ENCODE assay signal across 21 mouse cellular contexts in the genomic region with DNA sequence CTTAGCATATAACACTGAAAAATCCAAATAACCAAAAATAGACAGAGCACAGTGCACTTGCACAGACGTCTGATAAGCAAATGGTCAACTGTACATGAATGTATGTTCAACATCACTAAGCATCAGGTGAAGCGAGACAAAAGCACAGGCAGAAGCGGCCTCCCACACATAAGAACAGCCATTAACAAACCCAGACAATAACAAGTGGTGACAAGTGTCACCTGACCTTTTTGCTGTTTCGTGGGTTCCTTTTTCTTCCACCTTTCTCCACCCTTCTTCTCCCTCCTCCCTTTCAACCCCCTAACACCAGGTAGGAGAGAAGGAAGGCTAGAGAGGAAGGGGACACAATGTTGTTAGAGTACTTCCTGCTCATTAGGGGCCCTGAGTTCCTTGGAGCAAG.
"Had no signal": no experiment of that assay in that cellular context is flagged by ENCODE, and none has a peak within 500 bp of the region (broad histone marks: within the 10 kb centered on the region; RNA-seq: fewer than 3 reads in every experiment).

No protein-coding gene starts in this region.

- H3K27ac ChIP-seq: kidney, postnatal 0 days; layer of hippocampus, adult 2 months; liver, embryonic 13.5 days; midbrain, embryonic 10.5 days; midbrain, embryonic 13.5 days; neural tube, embryonic 13.5 days; stomach, embryonic 15.5 days had no signal

- H3K27me3 ChIP-seq: liver, embryonic 13.5 days; megakaryocyte, embryonic 14.5 days; midbrain, embryonic 13.5 days; neural tube, embryonic 13.5 days; stomach, embryonic 15.5 days had no signal

- DNase-seq: kidney, adult 18-20 months; kidney, adult 9 months; kidney, postnatal 25 days; layer of hippocampus, adult 9-11 months; liver, embryonic 13.5 days; lung, embryonic 14.5 days; lung, postnatal 10 days; lung, postnatal 36 days; retina, postnatal 1 day; right cerebral cortex, postnatal 25 days; thymus, postnatal 25 days had no signal

- ATAC-seq: intestine, embryonic 16.5 days; midbrain, embryonic 13.5 days; midbrain, embryonic 16.5 days had no signal

- H3K4me2 ChIP-seq: liver, embryonic 13.5 days; lung, embryonic 14.5 days; midbrain, embryonic 13.5 days; neural tube, embryonic 13.5 days; stomach, embryonic 15.5 days had no signal

- H3K36me3 ChIP-seq: liver, embryonic 13.5 days; midbrain, embryonic 10.5 days; midbrain, embryonic 13.5 days; neural tube, embryonic 13.5 days; stomach, embryonic 15.5 days had no signal

- H3K9me3 ChIP-seq: liver, embryonic 13.5 days; megakaryocyte, embryonic 14.5 days; midbrain, embryonic 10.5 days; midbrain, embryonic 13.5 days; neural tube, embryonic 13.5 days; stomach, embryonic 15.5 days had no signal

- H3K4me3 ChIP-seq: layer of hippocampus, adult 2 months; liver, embryonic 13.5 days; megakaryocyte, embryonic 14.5 days; midbrain, embryonic 10.5 days; midbrain, embryonic 13.5 days; myocyte; neural tube, embryonic 13.5 days; stomach, embryonic 15.5 days had no signal

- H3K4me1 ChIP-seq: midbrain, embryonic 10.5 days; midbrain, embryonic 13.5 days; stomach, embryonic 15.5 days had no signal

- H3K9ac ChIP-seq: liver, embryonic 13.5 days; lung, embryonic 14.5 days; midbrain, embryonic 13.5 days; neural tube, embryonic 13.5 days; stomach, embryonic 15.5 days had no signal
